Mouse (Mus musculus): ENCODE measurements around the gene Pigu. TPM values are rescaled to one million over a fixed set of nuclear protein-coding genes. Genes with fewer than 3 reads are reported as not detected.
A peak's percentile ranks its signal among the peaks of the same experiment; 100 is the strongest.

Gene Pigu
- 19.0 and 20.3 TPM in 2 replicates for polyA plus RNA-seq (2012; ENCODE audit: insufficient read depth, insufficient read length, missing spikeins)

- peak within 1 kb of the TSS; percentile 78 for H3K27ac ChIP-seq (replicated peaks; ENCODE audit: low read depth, low read length)
- peak within 1 kb of the TSS; percentile 85 for H3K4me3 ChIP-seq (ENCODE audit: insufficient read depth, low read depth, low read length)
Observed at GRCm38 (mm10) chr2:155356971-155357591, at the start of gene Pigu. Gene Pigu (minus strand): TSS chr2:155357430.

DNA sequence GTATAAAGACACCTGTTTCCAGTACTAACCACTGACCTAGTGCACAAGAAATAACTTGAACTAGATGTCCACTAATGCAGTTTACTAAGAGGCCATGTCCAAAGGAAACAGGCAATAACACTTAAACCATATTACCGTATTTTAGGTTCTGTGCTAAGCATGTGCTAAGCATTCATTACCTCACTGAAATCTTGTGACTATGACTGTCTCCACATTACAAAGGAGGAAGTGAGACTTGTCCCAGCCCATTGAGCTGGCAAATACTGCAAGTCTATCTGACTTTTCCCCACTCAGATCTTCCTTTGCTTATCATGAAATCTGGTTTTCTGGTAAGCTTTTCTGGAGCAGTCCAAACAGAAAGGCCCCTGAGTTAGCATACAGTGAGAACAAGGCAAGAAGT is 47.4 kb upstream of the Pigu start:
- Histone ChIP-seq H3K4me1 (ENCODE audit: control insufficient read depth, insufficient read depth, insufficient read length, low read length) (no peaks in the 10 kb centered on the region), H3K4me3 (ENCODE audit: insufficient read depth, low read depth, low read length) (no peak overlapping the region), H3K27ac (replicated peaks; ENCODE audit: low read depth, low read length) (peak overlapping the region; percentile 31; the same call in 1 of the 2 replicates)

More at GRCm38 (mm10) chr2:155356971-155357591, at the start of gene Pigu:
- no peaks in the 10 kb centered on the region for H3K4me1 ChIP-seq (ENCODE audit: control insufficient read depth, insufficient read depth, insufficient read length, low read length)

DNA sequence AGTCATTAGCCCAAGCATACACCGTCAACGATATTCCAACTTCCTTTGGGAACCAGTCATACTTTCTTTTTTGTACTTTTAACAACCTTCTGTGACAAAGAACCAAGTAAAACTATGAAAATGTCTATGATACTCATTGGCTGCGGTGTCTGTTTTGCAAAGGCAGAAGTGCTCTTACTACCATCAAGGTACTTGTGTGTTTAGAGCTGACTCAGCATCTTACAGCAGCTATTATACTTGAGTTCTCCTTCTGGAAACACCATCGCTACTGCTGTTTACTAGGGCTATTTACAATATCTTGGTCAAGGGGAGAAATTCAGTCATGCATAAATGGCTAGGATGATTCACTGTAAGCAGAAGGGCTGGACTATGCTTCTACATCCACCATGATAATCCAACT is 44.7 kb upstream of the Pigu start:
- Histone ChIP-seq H3K27ac (replicated peaks; ENCODE audit: low read depth, low read length) (no peak overlapping the region), H3K4me1 (ENCODE audit: control insufficient read depth, insufficient read depth, insufficient read length, low read length) (no peaks in the 10 kb centered on the region), H3K4me3 (ENCODE audit: insufficient read depth, low read depth, low read length) (no peak overlapping the region)

GRCm38 (mm10) chr2:155400276-155400675 is 43.0 kb upstream of the Pigu start:
- H3K4me3 ChIP-seq (ENCODE audit: insufficient read depth, low read depth, low read length) = no peak overlapping the region
- H3K27ac ChIP-seq (replicated peaks; ENCODE audit: low read depth, low read length) = no peak overlapping the region
- H3K4me1 ChIP-seq (ENCODE audit: control insufficient read depth, insufficient read depth, insufficient read length, low read length) = no peaks in the 10 kb centered on the region

DNA sequence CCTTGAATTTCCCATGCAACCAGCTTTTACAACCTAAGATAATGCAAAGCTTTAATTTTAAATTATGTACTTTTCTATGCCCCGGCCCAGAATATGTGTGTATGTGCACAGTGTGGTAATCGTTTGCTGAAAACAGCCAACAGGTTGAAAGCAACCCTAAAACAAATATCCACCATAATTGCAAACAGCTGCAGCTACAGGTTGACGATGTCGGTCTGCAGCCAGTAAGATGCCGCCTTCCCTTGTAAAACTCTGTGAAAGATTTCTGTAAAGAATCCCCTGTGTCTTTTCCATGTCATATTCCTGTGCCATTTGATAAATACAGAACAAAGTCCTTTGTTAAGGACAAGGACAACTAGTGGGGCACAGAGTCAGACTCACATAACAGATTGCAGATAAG is 37.4 kb upstream of the Pigu start:
- no peaks in the 10 kb centered on the region for H3K4me1 ChIP-seq (ENCODE audit: control insufficient read depth, insufficient read depth, insufficient read length, low read length)
- H3K4me3 ChIP-seq (ENCODE audit: insufficient read depth, low read depth, low read length) = no peak overlapping the region
- H3K27ac ChIP-seq (replicated peaks; ENCODE audit: low read depth, low read length) = no peak overlapping the region

GRCm38 (mm10) chr2:155388573-155388972 is 31.3 kb upstream of the Pigu start:
- Histone ChIP-seq H3K27ac (replicated peaks; ENCODE audit: low read depth, low read length) (no peak overlapping the region), H3K4me1 (ENCODE audit: control insufficient read depth, insufficient read depth, insufficient read length, low read length) (peaks cover 3% of the 10 kb centered on the region; the same call in 1 of the 2 replicates), H3K4me3 (ENCODE audit: insufficient read depth, low read depth, low read length) (no peak overlapping the region)

GRCm38 (mm10) chr2:155387052-155387451 is 29.8 kb upstream of the Pigu start:
- H3K27ac ChIP-seq (replicated peaks; ENCODE audit: low read depth, low read length) = 0 out of 2 replicates have a peak overlapping the region, but pooled peaks have one; percentile 17
- 0 out of 2 replicates have a peak overlapping the region, but pooled peaks have one; percentile 11 for H3K4me3 ChIP-seq (ENCODE audit: insufficient read depth, low read depth, low read length)
- H3K4me1 ChIP-seq (ENCODE audit: control insufficient read depth, insufficient read depth, insufficient read length, low read length) = peaks cover 3% of the 10 kb centered on the region; the same call in 1 of the 2 replicates

- Histone ChIP-seq H3K27ac (replicated peaks; ENCODE audit: low read depth, low read length) (0 out of 2 replicates have a peak overlapping the region, but pooled peaks have one; percentile 17), H3K4me3 (ENCODE audit: insufficient read depth, low read depth, low read length) (0 out of 2 replicates have a peak overlapping the region, but pooled peaks have one; percentile 17), H3K4me1 (ENCODE audit: control insufficient read depth, insufficient read depth, insufficient read length, low read length) (peaks cover 3% of the 10 kb centered on the region; the same call in 1 of the 2 replicates)
Observed at GRCm38 (mm10) chr2:155386534-155386899, 29.3 kb upstream of the Pigu start.

DNA sequence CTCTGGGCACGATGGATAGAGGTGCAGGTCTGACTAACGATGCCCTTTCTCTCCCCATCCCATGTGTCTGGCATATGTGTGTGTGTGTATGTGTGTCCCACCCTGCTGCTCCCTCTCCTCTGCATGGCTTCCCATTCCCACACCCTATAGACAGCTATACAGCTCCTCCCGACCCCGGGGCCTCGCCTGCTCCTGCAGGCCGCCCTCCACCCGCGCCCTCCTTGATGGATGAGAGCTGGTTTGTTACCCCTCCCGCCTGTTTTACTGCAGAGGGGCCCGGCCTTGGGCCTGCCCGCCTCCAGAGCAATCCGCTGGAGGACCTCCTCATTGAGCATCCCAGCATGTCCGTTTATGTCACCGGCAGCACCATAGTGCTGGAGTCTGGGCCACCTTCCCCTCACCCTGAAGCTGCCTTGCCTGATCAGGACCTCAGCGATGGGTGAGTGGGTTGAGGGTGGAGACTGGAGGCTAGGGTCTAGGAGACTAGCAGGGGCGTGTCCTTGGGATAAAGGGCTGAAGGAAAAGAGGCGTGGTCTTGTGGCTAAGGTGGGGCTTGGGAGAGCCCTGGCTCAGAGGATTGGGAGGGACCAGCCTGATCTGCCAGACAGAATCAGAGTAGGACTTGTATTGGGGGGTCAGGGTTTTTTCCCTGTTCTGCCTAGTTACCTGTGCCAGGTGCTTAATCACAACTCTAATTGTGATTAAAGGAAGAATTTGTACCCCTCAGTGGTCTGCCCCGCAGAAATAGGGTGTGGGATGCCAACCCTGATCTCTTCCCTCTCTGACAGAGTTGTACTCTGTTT is 28.7 kb upstream of the Pigu start:
- H3K4me3 ChIP-seq (ENCODE audit: insufficient read depth, low read depth, low read length) = peak overlapping the region; percentile 17
- peak overlapping the region; percentile 11; the same call in 1 of the 2 replicates for H3K27ac ChIP-seq (replicated peaks; ENCODE audit: low read depth, low read length)
- H3K4me1 ChIP-seq (ENCODE audit: control insufficient read depth, insufficient read depth, insufficient read length, low read length) = peaks cover 3% of the 10 kb centered on the region; the same call in 1 of the 2 replicates

DNA sequence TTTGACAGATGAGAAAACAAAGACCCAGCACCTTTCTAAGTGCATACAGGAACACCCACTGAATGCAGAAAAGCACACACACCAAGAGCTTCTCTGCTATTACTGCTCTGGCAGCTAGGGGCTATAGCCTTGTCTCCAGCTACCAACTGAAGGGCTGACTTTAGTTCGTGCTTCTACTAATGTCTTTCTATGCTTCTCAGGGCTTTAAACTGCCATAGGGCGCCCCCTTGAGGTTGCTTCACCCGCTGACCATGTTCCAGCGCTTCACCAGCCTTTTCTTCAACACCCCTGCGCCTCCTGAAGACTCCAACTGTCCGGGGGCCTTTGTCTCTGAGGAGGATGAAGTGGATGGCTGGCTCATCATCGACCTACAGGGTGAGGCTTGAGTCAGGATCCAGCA is 27.9 kb upstream of the Pigu start:
- Histone ChIP-seq H3K4me1 (ENCODE audit: control insufficient read depth, insufficient read depth, insufficient read length, low read length) (peaks cover 3% of the 10 kb centered on the region; the same call in 1 of the 2 replicates), H3K27ac (replicated peaks; ENCODE audit: low read depth, low read length) (peak overlapping the region; percentile 11), H3K4me3 (ENCODE audit: insufficient read depth, low read depth, low read length) (no peak overlapping the region)

GRCm38 (mm10) chr2:155382791-155383438 is 25.7 kb upstream of the Pigu start:
- Histone ChIP-seq H3K27ac (replicated peaks; ENCODE audit: low read depth, low read length) (peak overlapping the region; percentile 97), H3K4me3 (ENCODE audit: insufficient read depth, low read depth, low read length) (peak overlapping the region; percentile 76), H3K4me1 (ENCODE audit: control insufficient read depth, insufficient read depth, insufficient read length, low read length) (peaks cover 3% of the 10 kb centered on the region; the same call in 1 of the 2 replicates)

- Histone ChIP-seq H3K27ac (replicated peaks; ENCODE audit: low read depth, low read length) (peak overlapping the region; percentile 97), H3K4me1 (ENCODE audit: control insufficient read depth, insufficient read depth, insufficient read length, low read length) (peaks cover 3% of the 10 kb centered on the region; the same call in 1 of the 2 replicates), H3K4me3 (ENCODE audit: insufficient read depth, low read depth, low read length) (peak overlapping the region; percentile 76)
Observed at GRCm38 (mm10) chr2:155382332-155382700, 25.1 kb upstream of the Pigu start.

GRCm38 (mm10) chr2:155381643-155382331 is 24.6 kb upstream of the Pigu start:
- H3K27ac ChIP-seq (replicated peaks; ENCODE audit: low read depth, low read length) = peak overlapping the region; percentile 98
- peak overlapping the region; percentile 76 for H3K4me3 ChIP-seq (ENCODE audit: insufficient read depth, low read depth, low read length)
- H3K4me1 ChIP-seq (ENCODE audit: control insufficient read depth, insufficient read depth, insufficient read length, low read length) = peaks cover 3% of the 10 kb centered on the region; the same call in 1 of the 2 replicates

- H3K27ac ChIP-seq (replicated peaks; ENCODE audit: low read depth, low read length) = peak overlapping the region; percentile 98
- H3K4me3 ChIP-seq (ENCODE audit: insufficient read depth, low read depth, low read length) = peak overlapping the region; percentile 64
- peaks cover 2% of the 10 kb centered on the region; the same call in 1 of the 2 replicates for H3K4me1 ChIP-seq (ENCODE audit: control insufficient read depth, insufficient read depth, insufficient read length, low read length)
Observed at GRCm38 (mm10) chr2:155381060-155381437, 23.8 kb upstream of the Pigu start.
